Mouse (Mus musculus): Measurements from ENCODE around the gene Endou. TPM values are rescaled to one million over a fixed set of nuclear protein-coding genes. Genes with fewer than 3 reads are reported as not detected.

Endou gene
- polyA plus RNA-seq, 1 experiment from 2014 or later = 0.66 TPM

- Histone ChIP-seq H3K4me3 (ENCODE audit: inconsistent target) (no peak overlapping the region), H3K27ac (no peak overlapping the region), H3K79me2 (ENCODE audit: inconsistent target) (no peaks in the 10 kb centered on the region), H3K36me3 (ENCODE audit: inconsistent target) (no peaks in the 10 kb centered on the region)
- 87% methylated on average over 10 of the region's 11 CpGs for WGBS (ENCODE audit: missing documents)
Observed at GRCm38 (mm10) chr15:97728394-97728793, 2.7 kb downstream of the Endou start.

DNA sequence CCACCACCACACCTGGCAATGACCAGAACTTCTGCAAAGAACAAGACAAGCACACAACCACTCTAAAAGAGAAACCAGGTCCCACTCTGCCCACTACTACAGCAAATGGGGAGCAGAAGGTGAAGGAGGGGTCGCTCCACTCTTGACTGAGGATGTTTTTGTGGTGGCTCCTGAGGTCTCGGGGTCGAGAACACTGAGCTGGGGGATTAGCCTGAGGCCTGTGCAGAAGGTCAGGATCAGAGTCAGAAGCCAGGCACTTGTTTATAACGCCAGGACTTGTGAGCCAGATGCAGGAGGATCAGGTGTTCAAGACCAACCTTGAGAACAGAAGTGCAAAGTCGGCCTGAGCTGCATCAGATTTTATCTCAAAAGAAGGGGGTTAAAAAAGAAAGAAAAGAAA lies 3.6 kb downstream of the Endou start:
- H3K79me2 ChIP-seq (ENCODE audit: inconsistent target) = no peaks in the 10 kb centered on the region
- H3K36me3 ChIP-seq (ENCODE audit: inconsistent target) = no peaks in the 10 kb centered on the region
- H3K27ac ChIP-seq = peak overlapping the region; percentile 22; the same call in 1 of the 2 replicates
- WGBS (ENCODE audit: missing documents) = 39% methylated on average over 5 of the region's 5 CpGs
- no peak overlapping the region for H3K4me3 ChIP-seq (ENCODE audit: inconsistent target)

DNA sequence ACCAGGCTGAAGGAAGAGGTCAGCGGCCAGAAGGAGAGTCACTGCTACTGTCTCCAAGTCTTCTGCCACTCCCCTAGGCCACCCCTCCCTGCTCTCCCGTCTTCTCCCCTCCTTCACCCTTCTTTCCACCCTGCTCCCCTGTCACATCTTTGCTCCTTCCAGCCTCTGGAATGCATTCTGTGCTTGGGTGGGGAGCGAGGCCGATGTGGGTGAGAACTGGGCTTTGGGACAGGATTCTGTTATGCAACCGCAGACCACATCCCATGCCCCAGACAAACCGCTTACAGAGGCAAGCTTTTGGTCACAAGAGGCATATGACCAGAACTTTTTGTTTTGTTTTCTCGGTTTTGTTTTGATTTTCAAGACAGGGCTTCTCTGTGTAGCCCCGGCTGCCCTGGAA lies 4.1 kb downstream of the Endou start:
- WGBS (ENCODE audit: missing documents) = 6% methylated on average over 8 of the region's 8 CpGs
- Histone ChIP-seq H3K27ac (peak overlapping the region; percentile 22; the same call in 1 of the 2 replicates), H3K4me3 (ENCODE audit: inconsistent target) (no peak overlapping the region), H3K36me3 (ENCODE audit: inconsistent target) (no peaks in the 10 kb centered on the region), H3K79me2 (ENCODE audit: inconsistent target) (no peaks in the 10 kb centered on the region)

GRCm38 (mm10) chr15:97726310-97726709 lies 4.8 kb downstream of the Endou start:
- WGBS (ENCODE audit: missing documents) = 88% methylated on average over 13 of the region's 13 CpGs
- Histone ChIP-seq H3K27ac (no peak overlapping the region), H3K4me3 (ENCODE audit: inconsistent target) (no peak overlapping the region), H3K36me3 (ENCODE audit: inconsistent target) (no peaks in the 10 kb centered on the region), H3K79me2 (ENCODE audit: inconsistent target) (no peaks in the 10 kb centered on the region)

- no peaks in the 10 kb centered on the region for H3K79me2 ChIP-seq (ENCODE audit: inconsistent target)
- WGBS (ENCODE audit: missing documents) = 44% methylated on average over 6 of the region's 6 CpGs
- no peak overlapping the region for H3K27ac ChIP-seq
- H3K36me3 ChIP-seq (ENCODE audit: inconsistent target) = no peaks in the 10 kb centered on the region
- no peak overlapping the region for H3K4me3 ChIP-seq (ENCODE audit: inconsistent target)
Observed at GRCm38 (mm10) chr15:97725198-97725785, 5.8 kb downstream of the Endou start.

DNA sequence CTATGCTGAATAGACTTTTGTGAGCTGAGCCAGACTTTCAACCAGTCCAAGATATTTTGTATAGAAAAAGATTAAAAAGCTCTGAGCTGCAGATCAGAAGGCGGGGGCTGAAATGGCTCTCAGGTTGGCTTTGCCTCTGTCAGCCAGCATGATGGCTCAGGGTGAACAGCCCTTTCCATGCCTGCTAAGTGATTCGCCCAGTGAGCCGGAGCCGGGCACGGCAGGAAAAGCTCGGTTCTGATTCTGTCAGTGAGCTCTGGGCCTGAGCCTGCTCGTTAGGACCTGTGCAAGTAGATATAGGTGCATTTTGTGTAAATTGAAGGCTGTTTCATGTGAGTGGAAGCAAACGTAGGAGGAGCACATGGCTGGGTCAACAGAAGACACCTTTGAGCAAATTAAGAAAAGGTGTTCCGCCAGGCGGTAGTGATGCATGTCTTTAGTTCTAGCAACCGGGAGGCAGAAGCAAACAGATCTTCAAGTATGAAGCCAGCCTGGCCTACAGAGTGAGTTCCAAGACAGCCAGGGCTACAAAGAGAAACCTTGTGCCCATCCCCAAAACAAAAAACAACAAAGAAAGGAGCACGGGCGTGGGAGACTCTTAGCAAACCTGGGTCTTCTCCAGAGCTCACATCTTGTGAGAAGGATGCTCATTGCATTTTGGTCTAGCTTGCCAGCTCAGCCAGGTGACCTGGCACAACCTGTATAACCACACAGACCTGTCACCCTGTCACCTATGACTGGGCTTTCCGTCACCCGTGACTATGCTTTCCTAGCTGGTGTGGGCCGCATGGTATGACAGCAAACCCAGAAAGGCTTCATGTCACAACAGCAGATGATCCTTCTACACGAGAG lies 6.6 kb downstream of the Endou start:
- Histone ChIP-seq H3K4me3 (ENCODE audit: inconsistent target) (no peak overlapping the region), H3K79me2 (ENCODE audit: inconsistent target) (no peaks in the 10 kb centered on the region), H3K36me3 (ENCODE audit: inconsistent target) (no peaks in the 10 kb centered on the region), H3K27ac (no peak overlapping the region)
- 83% methylated on average over 17 of the region's 17 CpGs for WGBS (ENCODE audit: missing documents)

DNA sequence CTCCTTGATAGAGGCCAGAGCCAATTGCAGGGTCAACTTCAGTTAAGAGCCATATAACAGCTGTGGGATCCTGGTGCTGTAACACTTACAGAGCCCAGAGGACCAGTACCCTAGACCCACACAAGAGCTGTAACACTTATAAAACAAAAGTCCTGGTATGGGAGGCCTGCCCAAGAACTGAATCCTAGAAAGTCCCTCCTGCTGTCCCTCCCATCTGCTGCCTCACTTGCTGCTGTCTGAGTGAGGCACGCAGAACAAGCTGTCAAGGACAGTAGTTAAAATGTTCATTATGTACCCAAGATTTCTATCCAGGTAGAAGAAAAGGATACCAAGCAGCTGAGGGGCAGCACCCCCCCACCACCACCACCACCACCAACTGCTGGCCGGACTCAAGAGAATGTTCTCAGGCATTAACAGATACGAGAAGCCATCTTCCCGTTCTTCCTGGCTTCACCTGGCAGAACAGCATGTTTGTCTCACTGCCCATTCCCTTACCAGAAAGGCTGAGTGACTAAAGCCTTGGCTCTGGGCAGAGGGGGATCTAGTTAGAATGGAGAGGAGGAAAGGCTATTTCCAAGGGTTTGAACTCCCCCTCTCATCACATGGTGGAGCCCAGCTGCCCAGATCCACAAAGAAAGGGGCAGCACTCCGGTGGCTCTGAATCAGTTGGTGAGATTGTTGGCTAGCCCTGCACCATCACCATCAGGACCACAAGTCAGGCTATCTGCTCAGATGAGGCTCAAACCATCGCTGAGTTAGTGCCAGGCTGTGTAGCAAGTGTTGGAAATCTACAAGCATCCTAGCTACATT lies 7.4 kb downstream of the Endou start:
- no peaks in the 10 kb centered on the region for H3K79me2 ChIP-seq (ENCODE audit: inconsistent target)
- H3K27ac ChIP-seq = no peak overlapping the region
- H3K36me3 ChIP-seq (ENCODE audit: inconsistent target) = no peaks in the 10 kb centered on the region
- no peak overlapping the region for H3K4me3 ChIP-seq (ENCODE audit: inconsistent target)
- WGBS (ENCODE audit: missing documents) = 96% methylated on average over 6 of the region's 6 CpGs

DNA sequence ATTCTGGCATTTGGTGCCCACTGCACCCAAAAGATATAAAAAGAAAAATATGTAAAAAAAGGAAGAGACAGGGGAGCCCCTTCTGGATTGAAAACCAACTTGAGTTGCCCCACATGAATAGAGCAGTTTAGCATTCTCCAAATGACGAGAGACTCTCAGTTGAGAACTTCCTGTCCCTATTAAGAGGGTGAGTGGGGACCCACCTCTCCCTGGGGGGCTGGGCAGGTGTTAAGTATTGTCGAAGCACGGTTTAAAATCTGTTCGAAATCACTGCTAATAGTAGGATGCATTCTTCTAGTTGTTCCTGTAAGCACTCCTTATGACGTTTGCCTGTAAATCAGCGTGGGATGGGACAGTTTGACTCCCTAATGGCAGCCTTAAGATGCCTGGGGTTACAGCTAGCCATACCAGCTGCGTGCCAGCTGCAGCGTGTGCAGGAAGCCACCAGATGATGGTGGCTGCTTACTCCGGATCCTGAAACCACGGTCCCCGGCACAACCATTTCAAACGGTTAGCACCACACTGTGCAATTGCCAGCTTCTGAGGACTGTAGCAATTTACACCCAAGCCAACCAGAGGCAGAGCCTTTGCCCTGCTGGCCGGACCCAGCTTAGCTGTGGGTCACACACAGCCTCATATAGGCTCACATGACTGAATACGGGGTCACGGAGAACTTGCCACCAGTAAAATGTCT lies 10.0 kb downstream of the Endou start:
- 15% methylated on average over 15 of the region's 15 CpGs for WGBS (ENCODE audit: missing documents)

GRCm38 (mm10) chr15:97720026-97720675 lies 11.0 kb downstream of the Endou start:
- H3K36me3 ChIP-seq (ENCODE audit: inconsistent target) = no peaks in the 10 kb centered on the region
- WGBS (ENCODE audit: missing documents) = 86% methylated on average over 8 of the region's 12 CpGs
- no peak overlapping the region for H3K27ac ChIP-seq
- no peaks in the 10 kb centered on the region for H3K79me2 ChIP-seq (ENCODE audit: inconsistent target)
- no peak overlapping the region for H3K4me3 ChIP-seq (ENCODE audit: inconsistent target)

More for the DNA sequence above, 10.0 kb downstream of the Endou start:
- Histone ChIP-seq H3K4me3 (ENCODE audit: inconsistent target) (no peak overlapping the region), H3K79me2 (ENCODE audit: inconsistent target) (no peaks in the 10 kb centered on the region), H3K36me3 (ENCODE audit: inconsistent target) (no peaks in the 10 kb centered on the region), H3K27ac (no peak overlapping the region)

DNA sequence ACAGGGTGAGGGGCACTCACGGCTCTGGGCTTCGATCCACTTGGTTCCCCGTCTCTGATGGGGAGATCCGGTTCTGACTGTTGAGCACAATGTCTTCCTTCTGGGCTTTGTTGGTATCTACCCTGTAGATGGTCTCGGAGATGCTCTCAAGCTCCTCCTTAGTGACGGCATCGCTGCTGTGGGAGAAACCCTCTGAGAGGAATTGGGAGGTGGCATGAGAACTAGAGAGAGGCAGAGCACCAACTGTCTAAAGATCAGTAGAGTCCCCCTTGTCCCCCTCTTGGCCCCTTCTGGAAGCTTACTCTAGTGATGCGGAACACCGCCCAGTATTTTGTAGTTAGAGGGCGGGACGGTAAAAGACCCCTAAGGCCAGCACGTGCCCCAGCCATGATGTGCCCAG lies 11.6 kb downstream of the Endou start:
- Histone ChIP-seq H3K36me3 (ENCODE audit: inconsistent target) (no peaks in the 10 kb centered on the region), H3K27ac (no peak overlapping the region), H3K79me2 (ENCODE audit: inconsistent target) (no peaks in the 10 kb centered on the region), H3K4me3 (ENCODE audit: inconsistent target) (no peak overlapping the region)
- WGBS (ENCODE audit: missing documents) = 94% methylated on average over 10 of the region's 12 CpGs

DNA sequence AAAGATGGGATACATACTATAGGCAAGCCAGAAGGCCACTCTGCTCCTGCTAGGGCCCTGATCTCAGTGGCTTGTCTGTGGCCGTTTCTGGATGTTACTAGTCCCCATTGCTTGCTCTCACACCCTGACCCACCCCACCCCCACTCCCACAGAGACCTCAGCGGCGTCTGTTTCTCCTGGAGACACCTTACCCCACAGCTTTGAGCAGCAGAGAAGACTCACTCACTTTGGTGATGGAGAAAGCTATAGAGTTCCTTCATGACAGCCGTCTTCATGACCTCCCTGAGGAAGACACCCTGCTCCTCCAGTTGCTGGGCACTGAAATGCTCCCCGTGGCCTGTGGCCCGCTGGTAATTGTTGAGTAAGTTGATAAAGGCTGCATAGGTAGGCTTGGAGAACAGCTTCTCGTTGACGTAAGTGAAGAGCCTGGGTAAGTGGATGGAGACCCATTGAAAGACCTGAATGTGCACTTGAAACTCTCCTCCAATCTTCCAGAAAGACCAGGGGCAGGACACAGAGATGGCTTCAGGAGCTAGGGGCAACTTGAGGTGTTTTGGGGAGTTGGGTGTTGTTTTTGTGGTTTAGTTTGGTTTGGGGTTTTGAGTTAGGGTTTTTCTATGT lies 12.5 kb downstream of the Endou start:
- Histone ChIP-seq H3K36me3 (ENCODE audit: inconsistent target) (no peaks in the 10 kb centered on the region), H3K79me2 (ENCODE audit: inconsistent target) (no peaks in the 10 kb centered on the region), H3K27ac (no peak overlapping the region), H3K4me3 (ENCODE audit: inconsistent target) (no peak overlapping the region)
- 91% methylated on average over 8 of the region's 8 CpGs for WGBS (ENCODE audit: missing documents)

DNA sequence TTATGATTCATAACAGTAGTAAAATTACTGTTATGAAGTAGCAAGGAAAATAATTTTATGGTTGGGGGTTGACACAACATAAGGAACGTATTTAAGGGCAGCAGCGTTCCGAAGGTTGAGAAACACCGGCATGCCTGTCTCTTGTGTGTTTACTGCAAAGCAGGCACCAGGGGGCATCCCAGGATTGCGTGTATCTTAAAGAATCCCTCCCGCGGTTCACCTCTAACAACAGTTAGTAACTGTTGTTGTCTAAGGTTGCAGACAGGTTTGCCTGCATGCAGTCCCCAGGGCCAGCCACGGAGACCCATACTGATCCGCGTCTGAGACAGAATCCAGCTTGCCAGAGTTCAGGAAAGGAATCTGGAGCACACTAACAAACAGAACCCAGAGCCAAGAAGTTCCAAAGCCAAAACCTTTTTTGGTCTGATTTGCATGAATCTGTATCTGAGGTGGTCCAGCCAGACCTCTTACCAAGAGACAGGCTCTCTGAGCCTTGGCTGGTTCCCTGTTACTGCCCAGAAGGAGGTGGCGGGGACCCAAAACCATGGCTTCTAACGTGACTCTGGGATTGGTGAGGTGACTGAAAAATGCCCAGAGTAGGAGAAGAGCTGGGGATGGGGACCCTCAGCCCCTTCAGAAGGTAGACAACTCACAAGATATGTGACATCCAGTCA lies 13.1 kb downstream of the Endou start:
- no peaks in the 10 kb centered on the region for H3K79me2 ChIP-seq (ENCODE audit: inconsistent target)
- no peaks in the 10 kb centered on the region for H3K36me3 ChIP-seq (ENCODE audit: inconsistent target)
- 20% methylated on average over 12 of the region's 12 CpGs for WGBS (ENCODE audit: missing documents)
- H3K4me3 ChIP-seq (ENCODE audit: inconsistent target) = no peak overlapping the region
- H3K27ac ChIP-seq = no peak overlapping the region

GRCm38 (mm10) chr15:97716782-97717181 lies 14.4 kb downstream of the Endou start:
- Histone ChIP-seq H3K36me3 (ENCODE audit: inconsistent target) (no peaks in the 10 kb centered on the region), H3K4me3 (ENCODE audit: inconsistent target) (no peak overlapping the region), H3K27ac (no peak overlapping the region), H3K79me2 (ENCODE audit: inconsistent target) (no peaks in the 10 kb centered on the region)
- WGBS (ENCODE audit: missing documents) = 91% methylated on average over 11 of the region's 11 CpGs

Data from macrophage (primary cell).